Mouse (Mus musculus): ENCODE data around the gene Lck.

- TF ChIP-seq CTCF (IDR thresholded peaks at IDR 0.05; ENCODE audit: control insufficient read depth, insufficient read depth, insufficient read length): no peak
- TF ChIP-seq MYOG (IDR thresholded peaks at IDR 0.05; ENCODE audit: control insufficient read depth, extremely low read depth, insufficient read length): no peak
- no peak for TF ChIP-seq FOSL1 (IDR thresholded peaks at IDR 0.05; ENCODE audit: insufficient read depth, low read length, poor library complexity, severe bottlenecking)
- no peak for TF ChIP-seq MAX (IDR thresholded peaks at IDR 0.05)
- TF ChIP-seq CEBPB (IDR thresholded peaks at IDR 0.05; ENCODE audit: low read depth): no peak
- TF ChIP-seq MYOD1 (IDR thresholded peaks at IDR 0.05; ENCODE audit: control insufficient read depth, insufficient read length, low read depth): no peak
- no peak for TF ChIP-seq USF1 (IDR thresholded peaks at IDR 0.05; ENCODE audit: low read depth)
These were observed 9.7 kb downstream of the Lck start for GRCm38 (mm10) chr4:129563718-129564117.
